Mouse (Mus musculus): ENCODE results near the gene Pawr. TPM values are rescaled to one million over a fixed set of nuclear protein-coding genes. Genes with fewer than 3 reads are reported as not detected.

Gene Pawr
- polyA plus RNA-seq, 1 experiment from 2014 or later, result 7.1 TPM

- H3K4me2 ChIP-seq (ENCODE audit: low read depth, low read length), result no peak overlapping the region
- no peak overlapping the region for H3K4me3 ChIP-seq (replicated peaks; ENCODE audit: low read length)
- no peaks in the 10 kb centered on the region for H3K36me3 ChIP-seq (ENCODE audit: control insufficient read depth, insufficient read depth, low read length)
- H3K27ac ChIP-seq (ENCODE audit: low read length), result no peak overlapping the region
- H3K9ac ChIP-seq (ENCODE audit: low read length), result no peak overlapping the region
- H3K4me1 ChIP-seq (ENCODE audit: control insufficient read depth, insufficient read depth, low read length), result no peaks in the 10 kb centered on the region
- WGBS, result 47% methylated on average over 11 of the region's 11 CpGs
- no peaks in the 10 kb centered on the region for H3K9me3 ChIP-seq (replicated peaks; ENCODE audit: control insufficient read depth, low read length)
- ATAC-seq (ENCODE audit: insufficient read depth, low FRiP score), result no peak
- no peaks in the 10 kb centered on the region for H3K27me3 ChIP-seq (ENCODE audit: control insufficient read depth, insufficient read depth, low read length)
Measured at GRCm38 (mm10) chr10:108454691-108455117, 122.8 kb downstream of the Pawr start.

GRCm38 (mm10) chr10:108455204-108455603, 123.3 kb downstream of the Pawr start:
- ATAC-seq (ENCODE audit: insufficient read depth, low FRiP score), result no peak
- no peak overlapping the region for H3K9ac ChIP-seq (ENCODE audit: low read length)
- H3K27ac ChIP-seq (ENCODE audit: low read length), result no peak overlapping the region
- H3K4me2 ChIP-seq (ENCODE audit: low read depth, low read length), result no peak overlapping the region
- no peaks in the 10 kb centered on the region for H3K36me3 ChIP-seq (ENCODE audit: control insufficient read depth, insufficient read depth, low read length)
- no peaks in the 10 kb centered on the region for H3K4me1 ChIP-seq (ENCODE audit: control insufficient read depth, insufficient read depth, low read length)
- 65% methylated on average over 10 of the region's 10 CpGs for WGBS
- H3K9me3 ChIP-seq (replicated peaks; ENCODE audit: control insufficient read depth, low read length), result no peaks in the 10 kb centered on the region
- no peaks in the 10 kb centered on the region for H3K27me3 ChIP-seq (ENCODE audit: control insufficient read depth, insufficient read depth, low read length)
- H3K4me3 ChIP-seq (replicated peaks; ENCODE audit: low read length), result no peak overlapping the region

GRCm38 (mm10) chr10:108455883-108456282, 124.0 kb downstream of the Pawr start:
- Histone ChIP-seq H3K4me1 (ENCODE audit: control insufficient read depth, insufficient read depth, low read length) (no peaks in the 10 kb centered on the region), H3K36me3 (ENCODE audit: control insufficient read depth, insufficient read depth, low read length) (no peaks in the 10 kb centered on the region), H3K9ac (ENCODE audit: low read length) (no peak overlapping the region), H3K27me3 (ENCODE audit: control insufficient read depth, insufficient read depth, low read length) (no peaks in the 10 kb centered on the region), H3K27ac (ENCODE audit: low read length) (no peak overlapping the region), H3K4me3 (replicated peaks; ENCODE audit: low read length) (no peak overlapping the region), H3K9me3 (replicated peaks; ENCODE audit: control insufficient read depth, low read length) (no peaks in the 10 kb centered on the region), H3K4me2 (ENCODE audit: low read depth, low read length) (no peak overlapping the region)
- ATAC-seq (ENCODE audit: insufficient read depth, low FRiP score), result no peak
- 73% methylated on average over 2 of the region's 2 CpGs for WGBS

- Histone ChIP-seq H3K9ac (ENCODE audit: low read length) (no peak overlapping the region), H3K4me1 (ENCODE audit: control insufficient read depth, insufficient read depth, low read length) (no peaks in the 10 kb centered on the region), H3K4me3 (replicated peaks; ENCODE audit: low read length) (no peak overlapping the region), H3K9me3 (replicated peaks; ENCODE audit: control insufficient read depth, low read length) (no peaks in the 10 kb centered on the region), H3K27ac (ENCODE audit: low read length) (no peak overlapping the region), H3K36me3 (ENCODE audit: control insufficient read depth, insufficient read depth, low read length) (no peaks in the 10 kb centered on the region), H3K4me2 (ENCODE audit: low read depth, low read length) (no peak overlapping the region), H3K27me3 (ENCODE audit: control insufficient read depth, insufficient read depth, low read length) (no peaks in the 10 kb centered on the region)
- no peak for ATAC-seq (ENCODE audit: insufficient read depth, low FRiP score)
- 98% methylated on average over 2 of the region's 2 CpGs for WGBS
Measured at GRCm38 (mm10) chr10:108457054-108457453, 125.1 kb downstream of the Pawr start.

- H3K4me3 ChIP-seq (replicated peaks; ENCODE audit: low read length), result no peak overlapping the region
- no peaks in the 10 kb centered on the region for H3K27me3 ChIP-seq (ENCODE audit: control insufficient read depth, insufficient read depth, low read length)
- ATAC-seq (ENCODE audit: insufficient read depth, low FRiP score), result no peak
- no peak overlapping the region for H3K9ac ChIP-seq (ENCODE audit: low read length)
- H3K27ac ChIP-seq (ENCODE audit: low read length), result no peak overlapping the region
- no peaks in the 10 kb centered on the region for H3K36me3 ChIP-seq (ENCODE audit: control insufficient read depth, insufficient read depth, low read length)
- no peaks in the 10 kb centered on the region for H3K9me3 ChIP-seq (replicated peaks; ENCODE audit: control insufficient read depth, low read length)
- 0 out of 2 replicates have a peak, but pooled peaks cover 6% of the 10 kb centered on the region for H3K4me1 ChIP-seq (ENCODE audit: control insufficient read depth, insufficient read depth, low read length)
- H3K4me2 ChIP-seq (ENCODE audit: low read depth, low read length), result no peak overlapping the region
- WGBS, result 82% methylated on average over 2 of the region's 2 CpGs
Measured at GRCm38 (mm10) chr10:108461862-108462261, 129.9 kb downstream of the Pawr start.

Small RNA genes lying within 50 kb of the gene (microRNA-seq; reads per million reads assigned to microRNA genes)
- not detected for gene Gm25591

Other genes with a start within 250 kb of the Pawr start
- 104 and 117 TPM in 2 replicates for gene Ppp1r12a, start 169.9 kb upstream of the Pawr start, polyA plus RNA-seq (2015; fragmentation: Nextera tagmentation; extraction: Ambion mirVana)

Measured in stomach, embryonic 16.5 days (tissue).